Mouse (Mus musculus) adrenal gland, adult 10 weeks (tissue): Measurements from ENCODE around the gene Gfod1. TPM values are rescaled to one million over a fixed set of nuclear protein-coding genes. Genes with fewer than 3 reads are reported as not detected.

Source experiments
- polyA plus RNA-seq: library from polyadenylated mRNA; stranded (reverse); fragments of 350-450 nt; fragmentation: Illumina TruSeq; extraction: RNeasy Lipid Tissue Mini Kit (QIAGEN cat#74804); gene quantifications from one replicate; pipeline ENCODE4 v1.2.3, GENCODE M21; 2014; ENCODE audit warnings: low read depth, low replicate concordance

The Gfod1 gene
- 4.3 TPM for polyA plus RNA-seq

DNA sequence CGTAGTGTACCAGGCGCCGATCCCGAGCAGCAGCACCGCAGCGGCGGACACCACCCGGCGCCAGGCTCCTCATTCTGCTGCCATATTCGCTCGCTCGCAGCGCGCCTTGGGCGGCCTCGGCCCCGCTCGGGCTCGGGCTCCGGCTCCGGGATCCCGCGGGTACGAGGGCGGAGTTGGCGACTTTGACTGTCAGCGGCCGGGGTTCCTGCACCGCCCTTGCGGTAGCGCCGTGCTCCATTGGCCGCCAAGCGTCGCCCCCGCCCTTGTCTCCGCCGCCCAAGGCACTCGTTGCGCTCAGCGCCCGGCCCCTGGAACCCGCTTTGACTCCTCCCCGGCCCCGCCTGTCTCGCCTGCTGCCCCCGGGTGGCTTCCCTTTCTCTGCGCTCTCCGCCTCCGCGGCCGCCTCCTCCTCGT is at the start of gene Gfod1:
TSS of gene Gfod1 (minus strand) at position 155 of the 414 bp plus-strand sequence.

DNA sequence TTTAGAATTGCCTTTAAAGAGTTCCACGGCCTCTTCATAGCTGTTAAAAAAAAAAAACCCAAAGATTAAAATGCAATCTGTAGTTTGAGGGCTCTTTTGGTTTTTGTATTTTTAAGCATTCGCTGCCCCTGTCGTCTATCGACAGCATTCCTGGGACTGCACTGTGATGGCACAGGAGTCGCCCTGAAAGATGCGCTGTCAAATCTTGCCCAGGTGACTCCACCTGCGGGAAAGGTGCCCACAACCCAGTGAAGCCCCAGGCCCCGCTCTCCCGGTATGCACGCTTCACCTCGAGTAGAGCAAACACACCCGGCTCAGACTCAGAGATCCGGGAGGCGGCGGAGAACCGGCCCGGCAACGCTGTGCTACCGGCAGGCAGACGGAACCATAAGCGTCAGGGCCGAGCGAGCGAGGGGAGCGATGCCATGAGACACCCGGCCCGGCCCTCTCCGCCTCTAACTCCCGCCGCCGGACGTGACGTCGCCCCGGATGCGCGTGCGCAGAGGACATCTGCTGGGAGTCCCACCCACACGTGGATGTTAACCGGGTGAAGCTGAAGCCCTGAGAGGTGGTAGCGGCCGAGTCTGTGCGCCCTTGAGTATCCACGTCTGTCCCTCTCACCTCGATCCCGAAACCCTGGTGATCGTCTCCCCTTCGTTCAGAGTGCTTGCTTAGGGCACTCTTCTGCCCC is 132.8 kb downstream of the Gfod1 start, which contains the start of gene Tbc1d7:
TSS of gene Tbc1d7 (minus strand) at position 482 of the 691 bp plus-strand sequence.

Other genes with a start within 250 kb of the Gfod1 start
- 8.1 TPM for gene Tbc1d7, start 132.7 kb downstream of the Gfod1 start, polyA plus RNA-seq
- 10.9 TPM for gene Sirt5, start 61.3 kb upstream of the Gfod1 start, polyA plus RNA-seq
- 294 TPM for gene Nol7, start 94.2 kb upstream of the Gfod1 start, polyA plus RNA-seq
- 164 TPM for gene Ranbp9, start 177.1 kb upstream of the Gfod1 start, polyA plus RNA-seq